Mouse (Mus musculus) intestine, postnatal 0 days (tissue): ENCODE data around the gene Gm26897. TPM values are rescaled to one million over a fixed set of nuclear protein-coding genes. Genes with fewer than 3 reads are reported as not detected.

Experiments used
- ATAC-seq: fragments of 200-750 bp; cut with Nextera tagmentation; 2 replicates; pipeline ENCODE4 v1.8.0; 2017; ENCODE audit warnings: mild to moderate bottlenecking, moderate TSS enrichment, moderate library complexity
- H3K27ac ChIP-seq: fragments of 300-500 bp; sonication (generic); 2 replicates; pipeline ENCODE4 v1.5.1; 2014; ENCODE audit warnings: mild to moderate bottlenecking, low read depth, low read length, moderate library complexity
- H3K27me3 ChIP-seq: fragments of 300-500 bp; sonication (generic); replicated peaks from 2 replicates; pipeline ENCODE4 v1.6.1; 2014; ENCODE audit warnings: low read length, mixed read lengths; ENCODE audit not compliant: control insufficient read depth, insufficient read depth
- H3K36me3 ChIP-seq: fragments of 300-500 bp; sonication (generic); 2 replicates; pipeline ENCODE4 v1.6.1; 2014; ENCODE audit warnings: mild to moderate bottlenecking, moderate library complexity; ENCODE audit not compliant: control insufficient read depth, insufficient read depth
- H3K4me1 ChIP-seq: fragments of 300-500 bp; sonication (generic); replicated peaks from 2 replicates; pipeline ENCODE4 v1.6.1; 2014; ENCODE audit warnings: antibody characterized with exemption, low read length, mixed read lengths; ENCODE audit not compliant: control insufficient read depth, insufficient read depth
- H3K4me2 ChIP-seq: fragments of 300-500 bp; sonication (generic); replicated peaks from 2 replicates; pipeline ENCODE4 v1.6.1; 2014; ENCODE audit warnings: low read depth, mild to moderate bottlenecking, moderate library complexity
- H3K4me3 ChIP-seq: fragments of 300-500 bp; sonication (generic); 2 replicates; pipeline ENCODE4 v1.5.1; 2014; ENCODE audit warnings: low read depth, low read length
- H3K9ac ChIP-seq: fragments of 300-500 bp; sonication (generic); 2 replicates; pipeline ENCODE4 v1.6.1; 2014; ENCODE audit warnings: mild to moderate bottlenecking, low read depth, low read length
- H3K9me3 ChIP-seq: fragments of 300-500 bp; sonication (generic); 2 replicates; pipeline ENCODE4 v1.6.1; 2016; ENCODE audit warnings: mixed run types; ENCODE audit not compliant: control insufficient read depth
- CTCF ChIP-seq: sonication (generic); IDR thresholded peaks from 2 replicates; pipeline ENCODE4 v1.5.1; 2016; ENCODE audit warnings: low read depth, mild to moderate bottlenecking, control low read depth, antibody characterized with exemption, moderate library complexity
- WGBS: fragments of 180-500 bp; shearing (Covaris S2); extraction: QIAGEN DNeasy Blood & Tissue Kit; methylation state at CpG from one replicate; pipeline ENCODE4 v1.1.7; 2014; 5-methylcytosine and 5-hydroxymethylcytosine counted together
- polyA plus RNA-seq: library from polyadenylated mRNA; unstranded; fragments of >200 nt; fragmentation: Nextera tagmentation; extraction: Ambion mirVana; gene quantifications from 2 replicates; pipeline ENCODE4 v1.2.1, GENCODE M21; 2015

Gene Gm26897
- polyA plus RNA-seq, 1 experiment from 2014 or later, result not detected

- H3K4me3 ChIP-seq, result no peak overlapping the region
- TF ChIP-seq CTCF, result no peak
- no peaks in the 10 kb centered on the region for H3K27me3 ChIP-seq
- ATAC-seq, result no peak
- WGBS, result 46% methylated on average over 8 of the region's 8 CpGs
- H3K4me1 ChIP-seq, result no peaks in the 10 kb centered on the region
- H3K9ac ChIP-seq, result no peak overlapping the region
- no peak overlapping the region for H3K27ac ChIP-seq
- H3K36me3 ChIP-seq, result no peaks in the 10 kb centered on the region
- H3K9me3 ChIP-seq, result no peaks in the 10 kb centered on the region
- H3K4me2 ChIP-seq, result no peak overlapping the region
Observed at GRCm38 (mm10) chr5:111772127-111772526, 38.4 kb downstream of the Gm26897 start.

GRCm38 (mm10) chr5:111772591-111773406, 39.1 kb downstream of the Gm26897 start:
- H3K4me1 ChIP-seq, result no peaks in the 10 kb centered on the region
- H3K4me3 ChIP-seq, result no peak overlapping the region
- H3K9ac ChIP-seq, result no peak overlapping the region
- TF ChIP-seq CTCF, result no peak
- no peak for ATAC-seq
- H3K9me3 ChIP-seq, result no peaks in the 10 kb centered on the region
- WGBS, result 45% methylated on average over 13 of the region's 13 CpGs
- H3K36me3 ChIP-seq, result no peaks in the 10 kb centered on the region
- H3K27ac ChIP-seq, result no peak overlapping the region; the same call in 1 of the 2 replicates
- no peak overlapping the region for H3K4me2 ChIP-seq
- H3K27me3 ChIP-seq, result no peaks in the 10 kb centered on the region

- TF ChIP-seq CTCF, result no peak
- Histone ChIP-seq H3K4me3 (no peak overlapping the region), H3K27me3 (no peaks in the 10 kb centered on the region), H3K4me1 (no peaks in the 10 kb centered on the region), H3K4me2 (no peak overlapping the region), H3K9me3 (no peaks in the 10 kb centered on the region), H3K9ac (no peak overlapping the region), H3K36me3 (no peaks in the 10 kb centered on the region), H3K27ac (no peak overlapping the region; the same call in 1 of the 2 replicates)
- 65% methylated on average over 5 of the region's 5 CpGs for WGBS
- ATAC-seq, result no peak
Observed at GRCm38 (mm10) chr5:111773407-111773733, 39.6 kb downstream of the Gm26897 start.

- H3K9me3 ChIP-seq, result no peaks in the 10 kb centered on the region
- H3K9ac ChIP-seq, result no peak overlapping the region
- H3K36me3 ChIP-seq, result no peaks in the 10 kb centered on the region
- H3K4me1 ChIP-seq, result no peaks in the 10 kb centered on the region
- no peaks in the 10 kb centered on the region for H3K27me3 ChIP-seq
- 83% methylated on average over 6 of the region's 6 CpGs for WGBS
- H3K4me2 ChIP-seq, result no peak overlapping the region
- TF ChIP-seq CTCF, result no peak
- H3K27ac ChIP-seq, result no peak overlapping the region
- H3K4me3 ChIP-seq, result no peak overlapping the region
- no peak for ATAC-seq
Observed at GRCm38 (mm10) chr5:111776246-111776645, 42.5 kb downstream of the Gm26897 start.

GRCm38 (mm10) chr5:111778093-111778492, 44.4 kb downstream of the Gm26897 start:
- Histone ChIP-seq H3K9ac (no peak overlapping the region), H3K4me1 (no peaks in the 10 kb centered on the region), H3K27me3 (no peaks in the 10 kb centered on the region), H3K4me2 (no peak overlapping the region), H3K9me3 (no peaks in the 10 kb centered on the region), H3K36me3 (no peaks in the 10 kb centered on the region), H3K4me3 (no peak overlapping the region), H3K27ac (no peak overlapping the region)
- no peak for TF ChIP-seq CTCF
- no peak for ATAC-seq
- 68% methylated on average over 5 of the region's 5 CpGs for WGBS

- no peak for TF ChIP-seq CTCF
- no peaks in the 10 kb centered on the region for H3K9me3 ChIP-seq
- 87% methylated on average over 10 of the region's 10 CpGs for WGBS
- ATAC-seq, result no peak
- no peak overlapping the region for H3K4me3 ChIP-seq
- H3K36me3 ChIP-seq, result no peaks in the 10 kb centered on the region
- H3K4me1 ChIP-seq, result no peaks in the 10 kb centered on the region
- H3K9ac ChIP-seq, result no peak overlapping the region
- no peak overlapping the region for H3K4me2 ChIP-seq
- H3K27me3 ChIP-seq, result no peaks in the 10 kb centered on the region
- no peak overlapping the region for H3K27ac ChIP-seq
Observed at GRCm38 (mm10) chr5:111779776-111780485, 46.2 kb downstream of the Gm26897 start.
